Mouse (Mus musculus) skeletal muscle tissue, adult 2 months (tissue): Measurements from ENCODE around the gene Minar1.

Experiments
- DNase-seq: peaks from one replicate; pipeline ENCODE4 v3.0.0-alpha.2; 2012; ENCODE audit warnings: low read depth, low spot score

Gene Minar1

DNA sequence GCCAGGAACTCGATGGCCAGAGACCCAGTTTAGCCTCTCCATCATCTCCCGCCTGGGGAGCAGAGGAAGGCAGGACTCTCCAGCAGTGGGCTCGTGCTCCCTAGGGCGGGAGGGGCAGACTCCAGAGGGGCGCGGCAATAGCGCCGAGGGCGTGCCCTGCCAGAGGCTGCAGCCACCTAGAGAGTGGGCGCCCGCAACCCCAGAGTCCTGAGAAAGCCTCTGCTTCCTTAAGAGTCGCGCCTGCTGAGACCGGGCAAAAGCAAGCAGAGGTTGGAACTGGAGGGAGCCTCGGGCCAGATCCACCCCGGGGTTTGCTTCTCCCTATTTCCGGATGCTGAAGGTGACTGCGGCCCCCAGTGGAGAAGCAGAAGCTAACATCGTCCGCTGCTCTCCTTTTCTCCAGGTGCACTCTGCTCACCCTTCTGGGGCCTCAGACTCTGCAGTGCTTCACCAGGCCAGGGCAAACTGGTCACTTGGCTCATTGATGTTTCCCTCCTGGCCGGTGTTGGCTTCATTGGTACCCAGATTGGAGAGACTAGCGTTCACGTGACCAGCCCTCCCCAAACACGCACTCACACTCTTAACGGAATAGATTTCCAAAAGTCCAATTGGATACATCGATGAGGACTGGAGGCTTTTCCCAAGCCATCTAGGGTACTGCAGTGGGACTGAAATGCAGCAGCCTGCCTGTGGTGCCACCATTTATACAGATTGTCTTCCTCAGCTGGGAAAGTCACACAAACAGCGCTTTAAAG, at the start of gene Minar1:
Minar1 (minus strand) TSS at position 120 of the 755 bp plus-strand sequence.
- DNase-seq, result no peak

DNA sequence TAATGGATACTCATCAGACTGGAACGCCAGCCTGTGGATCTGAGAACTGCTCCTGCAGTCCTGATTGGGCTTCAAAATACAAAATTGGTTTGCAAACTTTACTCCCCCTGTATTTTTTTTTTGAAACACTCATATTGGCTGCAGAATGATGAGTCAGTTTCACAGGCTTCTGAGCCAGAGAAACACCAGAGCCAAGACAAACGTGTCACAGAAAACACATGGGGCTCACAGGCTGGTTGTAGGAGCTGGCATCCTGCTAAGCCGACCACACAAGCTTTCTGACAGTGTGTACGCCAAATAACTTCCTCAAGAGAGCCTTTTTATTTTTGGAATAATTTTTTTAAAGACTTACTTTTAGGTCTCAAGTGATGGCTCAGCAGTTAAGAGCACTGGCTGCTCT, 47.0 kb upstream of the Minar1 start:
- DNase-seq, result no peak

DNA sequence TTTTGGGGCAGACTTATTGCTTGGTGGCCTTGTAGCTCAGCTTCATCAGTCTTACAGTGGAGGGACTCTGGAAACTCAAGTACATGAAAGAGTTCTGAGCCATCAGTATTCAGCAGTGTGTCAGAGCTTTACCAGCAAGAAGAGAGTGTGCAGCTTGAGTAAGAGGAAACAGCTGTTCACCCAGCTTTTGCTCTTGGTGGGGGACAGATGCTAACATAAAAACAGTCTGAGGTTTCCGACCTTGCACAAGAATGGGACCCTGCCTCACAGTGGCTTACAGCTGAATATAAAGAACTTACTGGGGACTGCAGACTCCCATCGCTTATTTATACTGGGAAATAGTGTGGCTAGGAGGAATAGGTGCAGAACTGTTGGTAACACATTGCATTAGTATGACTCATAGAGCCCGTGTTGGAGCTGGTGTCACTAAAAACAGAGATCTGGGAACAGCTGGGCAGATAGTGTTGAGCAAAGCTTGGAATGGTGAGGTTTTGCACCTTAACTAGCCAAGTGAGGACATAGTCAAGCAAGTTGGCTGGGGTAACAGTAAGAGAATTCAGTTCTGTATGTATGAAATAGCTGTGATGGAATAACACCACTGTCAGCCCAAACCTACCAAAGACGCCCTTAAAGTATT, 44.5 kb upstream of the Minar1 start:
- DNase-seq, result no peak

DNA sequence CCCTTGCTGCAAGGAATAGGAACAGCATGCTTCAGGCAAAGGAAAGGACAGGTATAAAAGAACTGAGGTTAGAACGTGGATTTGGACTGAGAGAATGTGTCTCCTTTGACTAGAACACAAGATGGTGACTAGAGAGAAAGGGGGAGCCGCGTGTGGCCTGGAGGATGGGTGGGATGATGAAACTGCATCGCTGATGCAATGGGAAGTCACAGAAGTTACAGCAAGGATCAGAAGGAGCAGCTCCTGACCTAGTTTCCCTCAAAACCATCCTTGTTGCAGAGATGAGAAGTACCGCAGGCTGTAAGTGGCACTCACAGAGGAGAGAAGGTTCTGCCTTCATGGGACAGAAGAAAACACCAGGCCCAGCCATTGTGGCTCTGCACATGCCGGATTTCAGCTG, 28.0 kb upstream of the Minar1 start:
- DNase-seq, result no peak

DNA sequence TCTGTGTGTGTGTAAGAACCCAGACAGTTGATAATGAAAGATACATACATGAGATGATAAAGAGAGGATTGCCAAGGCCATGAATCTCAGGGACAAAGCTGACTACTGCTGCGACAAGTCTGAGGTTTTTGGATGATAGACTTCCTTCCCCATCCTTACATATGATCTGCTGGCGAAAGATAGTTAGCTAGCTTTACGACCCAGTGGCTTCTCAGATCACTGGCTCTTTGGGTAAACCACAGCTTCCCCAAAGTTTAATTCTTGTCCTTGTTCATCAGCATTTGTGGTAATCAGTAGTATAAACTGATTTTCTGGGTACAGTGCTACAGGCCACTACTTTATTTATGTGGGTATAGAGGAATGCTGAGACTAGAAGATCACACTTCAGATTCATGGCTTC, 14.5 kb upstream of the Minar1 start:
- no peak for DNase-seq

DNA sequence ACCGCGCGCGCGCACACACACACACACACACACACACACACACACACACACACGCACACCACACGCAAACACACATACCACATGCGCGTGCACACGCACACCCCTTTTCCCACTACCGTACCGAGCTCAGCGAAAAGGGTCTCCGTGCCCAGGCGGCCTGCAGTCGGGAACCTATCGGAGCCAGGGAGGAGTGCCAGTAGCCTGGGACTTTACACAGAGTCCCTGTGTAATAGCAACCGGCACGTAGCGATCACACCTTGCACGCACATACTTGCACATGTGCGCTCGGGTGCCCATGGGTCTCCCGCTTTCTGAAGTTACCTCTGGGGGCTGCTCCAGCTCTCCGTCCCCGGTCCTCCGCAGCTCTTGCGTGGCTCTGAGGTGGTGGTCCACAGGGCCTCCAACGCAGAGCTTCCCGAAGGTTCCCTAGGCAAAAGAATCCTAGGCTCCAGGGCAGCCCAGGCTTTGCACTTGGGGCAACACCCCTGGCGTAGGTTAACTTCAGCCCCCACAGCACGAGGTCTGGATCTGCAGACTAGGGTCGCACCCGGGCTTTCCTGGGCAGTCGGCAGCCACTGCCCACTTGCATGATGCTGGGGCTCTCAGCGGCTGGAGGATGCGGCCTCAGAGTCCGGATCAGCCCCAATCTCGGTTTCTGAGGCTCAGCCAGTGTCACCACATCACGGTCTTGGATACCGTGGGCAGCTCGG, 474 bp downstream of the Minar1 start:
- DNase-seq, result no peak

DNA sequence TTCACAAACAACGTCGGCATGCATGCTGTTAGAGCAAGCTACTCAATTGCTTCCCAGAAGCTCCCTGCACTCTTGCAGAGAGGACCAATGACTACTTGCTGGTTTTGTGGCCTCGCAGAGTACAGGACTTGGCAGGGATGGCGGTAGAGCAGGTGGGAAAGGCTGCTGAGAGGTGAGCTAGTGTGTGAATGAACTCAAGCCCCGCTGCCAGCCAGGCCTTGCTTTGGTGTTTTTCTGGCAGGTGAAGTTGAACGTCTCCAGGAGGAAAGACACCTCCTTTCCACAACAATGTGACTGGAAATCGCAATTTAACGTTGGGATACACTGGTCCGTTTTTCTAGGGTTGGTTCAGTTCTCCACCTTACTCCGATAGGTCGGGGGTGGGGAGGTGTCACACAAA, 1.2 kb downstream of the Minar1 start:
- DNase-seq, result no peak

DNA sequence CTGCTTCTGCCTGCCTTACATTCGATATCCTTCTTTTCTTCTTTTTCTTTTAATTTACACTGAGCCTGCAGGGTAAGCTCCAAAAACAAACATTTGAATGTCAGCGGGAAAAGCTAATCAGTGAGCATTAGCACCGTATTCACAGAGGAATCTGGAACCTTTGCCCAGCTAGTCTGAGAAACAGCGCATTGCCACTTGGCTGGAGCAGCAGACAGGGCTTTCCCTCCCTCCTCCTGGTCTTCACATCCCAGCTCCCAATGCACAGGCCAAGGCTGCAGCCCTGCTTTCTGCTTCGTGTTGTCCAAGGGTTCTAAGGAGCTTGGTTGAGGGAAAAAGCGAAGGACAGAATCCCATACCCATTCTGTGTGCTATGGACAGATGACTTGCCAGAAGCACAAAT, 2.6 kb downstream of the Minar1 start:
- no peak for DNase-seq

DNA sequence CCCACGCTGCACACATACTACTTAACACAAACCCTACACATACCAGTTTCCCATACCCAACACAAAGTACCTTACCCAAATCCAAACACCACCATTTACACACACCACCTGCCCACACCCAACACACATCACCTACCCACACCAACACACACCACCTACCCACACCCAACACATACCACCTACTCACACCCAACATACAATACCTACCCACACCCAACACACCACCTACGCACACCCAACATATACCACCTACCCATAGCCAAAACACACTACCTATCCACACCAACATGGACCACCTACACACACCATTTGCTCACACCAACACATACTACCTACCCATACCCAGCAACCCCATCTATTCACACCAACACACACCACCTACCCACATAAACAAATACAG, 6.0 kb downstream of the Minar1 start:
- DNase-seq, result no peak

DNA sequence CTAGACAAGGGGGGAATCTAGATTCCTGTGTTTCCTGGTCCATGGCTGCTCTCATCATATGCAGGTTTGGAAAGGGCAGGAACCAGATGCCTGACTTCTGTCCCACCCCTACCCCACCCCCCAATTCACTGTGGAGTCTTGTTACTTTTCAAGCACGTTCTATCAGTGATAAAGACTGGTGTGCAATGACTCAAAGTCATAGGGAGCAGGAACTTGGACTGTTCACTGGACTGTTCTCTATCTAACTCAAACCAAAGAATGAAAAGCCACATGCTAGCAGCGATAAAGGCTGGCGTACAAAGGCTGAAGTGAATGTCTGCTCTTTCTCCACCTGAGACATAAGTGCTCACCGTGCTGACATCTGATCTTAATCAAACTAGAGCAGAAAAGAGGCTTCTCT, 12.3 kb downstream of the Minar1 start:
- DNase-seq, result no peak

DNA sequence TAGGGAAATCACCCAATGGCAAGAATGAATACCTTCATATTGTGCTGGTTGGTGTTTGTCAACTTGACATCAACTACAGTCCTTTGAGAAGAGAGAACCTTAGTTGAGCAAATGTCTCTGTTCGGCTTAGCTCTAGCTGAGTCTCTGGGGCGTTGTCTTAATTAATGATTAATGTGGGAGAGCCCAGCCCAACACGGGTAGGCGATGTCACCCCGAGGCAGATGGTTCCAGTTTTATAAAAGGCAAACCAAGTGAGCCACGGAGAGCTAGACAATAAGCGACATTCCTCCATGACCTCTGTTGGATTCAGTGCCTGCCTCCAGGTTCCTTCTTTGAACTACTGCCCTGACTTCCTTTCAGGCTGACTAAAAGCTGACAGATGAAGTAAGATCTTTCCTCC, 15.6 kb downstream of the Minar1 start:
- DNase-seq, result no peak

DNA sequence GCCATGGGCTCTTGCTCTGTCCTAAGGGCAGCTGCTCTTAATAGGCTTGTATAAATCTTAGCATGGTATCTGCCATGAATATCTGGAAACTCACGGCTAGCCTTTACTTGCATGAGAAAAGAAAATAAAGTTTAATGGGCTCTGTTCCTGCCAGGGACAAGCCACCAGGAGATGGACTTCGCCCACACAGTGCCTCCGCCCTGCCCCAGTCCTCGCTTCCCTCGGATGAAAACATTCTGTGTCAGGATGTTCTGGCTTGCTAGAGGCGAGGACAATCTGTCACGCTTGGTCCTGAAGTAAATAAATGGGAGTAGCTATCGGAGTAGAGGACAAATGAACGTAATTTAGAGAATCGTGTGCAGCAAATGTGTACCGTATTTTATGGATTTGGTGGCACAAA, 16.7 kb downstream of the Minar1 start:
- DNase-seq, result no peak

DNA sequence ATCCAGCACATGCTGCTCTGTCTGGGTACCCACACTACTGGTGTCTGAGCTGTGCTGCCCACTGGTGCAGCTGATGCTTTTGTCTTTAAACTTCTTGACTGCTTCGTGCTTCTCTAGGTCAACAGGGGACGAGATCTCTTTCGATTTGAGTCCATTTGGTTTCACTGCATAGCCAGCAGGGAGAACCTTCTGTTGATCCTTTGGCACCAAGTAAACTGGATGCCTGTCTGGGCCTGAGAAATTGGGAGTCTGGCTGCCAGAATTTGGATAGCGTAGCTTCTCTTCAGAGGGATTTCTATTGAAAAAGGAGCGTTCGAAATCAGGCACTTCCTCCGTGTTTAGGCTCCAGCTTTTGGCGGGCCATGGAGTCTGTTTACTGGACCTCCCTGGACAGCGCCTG, 21.0 kb downstream of the Minar1 start:
- DNase-seq, result no peak

DNA sequence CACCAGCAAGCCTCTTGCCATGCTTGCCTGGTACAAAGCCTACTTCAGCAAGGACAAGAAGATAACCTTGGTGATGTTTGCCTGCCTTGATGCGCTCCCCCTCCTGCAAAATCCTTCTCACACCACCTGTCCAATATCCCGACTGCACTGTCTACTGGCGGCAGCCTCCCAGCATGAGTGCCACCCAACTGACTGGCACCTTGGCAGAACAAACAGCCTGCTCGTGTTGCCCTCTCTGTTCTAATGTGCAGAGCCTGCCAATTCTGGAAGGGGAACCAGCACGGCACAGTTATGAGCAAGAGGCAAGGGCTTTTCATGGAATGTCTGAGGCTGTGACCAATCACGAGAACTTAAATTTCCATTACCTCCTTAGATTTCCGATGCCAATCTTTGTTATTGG, 22.2 kb downstream of the Minar1 start:
- no peak for DNase-seq

DNA sequence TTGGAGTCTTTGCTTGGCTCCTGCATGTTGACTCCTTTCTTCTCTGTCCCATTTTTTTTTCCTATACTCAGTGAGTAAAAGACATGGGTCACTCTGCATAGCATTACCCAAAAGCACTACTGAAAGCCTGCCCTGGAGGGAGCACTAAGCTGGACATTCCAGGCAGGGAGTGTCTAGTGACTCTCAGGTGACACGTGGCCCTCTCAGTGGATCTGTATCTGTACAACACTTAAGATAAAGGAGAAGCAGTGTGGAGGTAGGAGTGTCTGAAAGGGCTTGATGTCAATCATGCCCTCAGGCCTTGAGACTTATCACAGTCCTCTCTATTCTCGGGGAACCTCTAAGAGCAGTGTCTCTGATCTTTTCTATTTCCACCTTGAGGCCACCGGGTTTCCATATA, 25.9 kb downstream of the Minar1 start:
- DNase-seq, result no peak

DNA sequence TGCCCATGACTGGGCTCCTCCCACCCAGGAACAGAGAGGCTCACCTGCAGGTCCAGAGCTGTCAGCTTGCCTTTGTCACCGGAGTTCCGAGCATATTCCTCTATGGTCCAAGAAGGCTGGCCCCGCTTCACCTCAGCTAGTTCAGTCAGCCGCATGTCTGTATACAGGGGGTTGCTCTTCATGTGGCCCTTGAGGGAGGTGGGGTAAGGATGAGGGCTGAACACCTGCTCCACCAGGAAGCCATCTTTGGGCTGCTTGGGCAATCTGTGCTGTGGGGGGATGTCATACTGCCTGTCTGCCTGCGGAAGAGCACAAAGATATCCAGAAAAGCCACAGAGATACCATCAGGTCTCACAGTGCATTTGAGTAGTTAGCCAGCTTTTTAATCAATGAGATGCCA, 26.5 kb downstream of the Minar1 start:
- no peak for DNase-seq

DNA sequence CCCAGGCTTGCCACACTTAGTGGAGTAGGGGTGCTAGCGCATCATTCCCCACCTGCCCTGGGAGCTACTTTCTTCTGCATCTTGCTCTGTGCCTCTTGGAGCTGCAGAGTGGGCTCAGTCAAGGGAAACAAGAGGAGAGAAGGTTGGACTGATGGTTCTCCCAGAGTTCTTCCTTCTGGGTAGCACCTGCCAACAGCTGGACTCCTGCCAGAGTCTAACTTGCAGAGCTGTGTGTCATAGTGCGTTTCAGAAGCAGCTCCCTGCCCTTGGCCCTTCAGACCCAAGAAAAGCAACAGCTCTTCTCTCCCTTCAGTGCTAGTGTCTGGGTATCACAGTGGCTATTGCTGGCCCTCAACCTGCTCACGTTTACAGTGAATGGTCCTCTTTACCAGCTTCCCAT, 30.5 kb downstream of the Minar1 start:
- no peak for DNase-seq

DNA sequence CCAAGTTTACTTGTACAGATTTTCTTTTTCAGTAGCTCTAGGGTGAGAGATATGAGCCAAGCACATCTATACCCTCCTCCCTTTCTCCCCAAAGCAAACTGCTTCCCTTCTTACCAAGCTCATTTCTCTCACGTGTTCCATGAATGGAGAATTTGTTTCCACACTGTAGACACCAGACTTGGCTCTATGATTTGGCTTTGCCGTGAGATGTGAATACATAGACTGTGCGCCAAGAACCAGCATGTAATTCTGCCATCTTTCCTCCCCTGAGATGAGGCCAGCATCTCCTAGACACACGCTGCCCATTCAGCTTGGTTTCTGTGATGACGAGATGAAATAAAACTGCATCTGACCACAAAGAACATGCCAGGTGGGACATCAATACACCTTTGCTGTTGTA, 44.5 kb downstream of the Minar1 start:
- DNase-seq, result no peak

DNA sequence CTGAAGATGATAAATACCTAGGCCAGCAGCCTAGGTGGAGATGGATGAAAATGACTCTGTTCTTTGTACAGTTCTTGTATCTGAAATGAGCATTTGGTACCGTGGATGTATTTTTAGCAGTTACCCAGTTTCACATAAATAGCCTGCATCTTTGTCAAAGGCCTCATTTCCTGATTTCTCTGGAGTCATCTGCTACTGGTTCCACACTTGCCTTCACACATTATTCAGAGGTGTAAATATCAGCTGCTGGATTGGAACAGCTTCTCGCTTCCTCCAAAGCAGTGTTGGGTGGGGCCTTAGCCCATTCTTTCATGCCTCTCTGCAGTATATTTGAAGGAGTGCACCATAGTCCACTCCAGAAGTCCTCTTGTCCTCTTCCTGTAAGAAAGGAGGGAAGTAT, 70.3 kb downstream of the Minar1 start:
- no peak for DNase-seq
